Mouse (Mus musculus): ENCODE data around the gene Slc38a4. TPM values are rescaled to one million over a fixed set of nuclear protein-coding genes. Genes with fewer than 3 reads are reported as not detected.

Slc38a4 gene
- polyA plus RNA-seq, 1 experiment from 2014 or later, result 0.10 TPM

- no peak for ATAC-seq
- in situ Hi-C loops (cut with MboI; ENCODE audit: low pct_unique_long_range_greater_than_20kb), result no loop called here
- no peaks in the 10 kb centered on the region for H3K27me3 ChIP-seq
These were observed 40.6 kb downstream of the Slc38a4 start for GRCm38 (mm10) chr15:97015036-97015596.

GRCm38 (mm10) chr15:97011599-97012372 lies 44.0 kb downstream of the Slc38a4 start:
- in situ Hi-C loops (cut with MboI; ENCODE audit: low pct_unique_long_range_greater_than_20kb), result no loop called here
- POLR2A ChIA-PET, result no interaction called here

More at GRCm38 (mm10) chr15:97015036-97015596, 40.6 kb downstream of the Slc38a4 start:
- no peak for DNase-seq (ENCODE audit: low read depth, low spot score)
- POLR2A ChIA-PET, result no interaction called here
- CTCF ChIA-PET, result interaction anchor here (1.0 kb wide), 1 partner anchor 16 kb away, joined by 3 read pairs; no protein-coding TSS in a partner anchor
- TF ChIP-seq CTCF (IDR thresholded peaks at IDR 0.05), result no peak

GRCm38 (mm10) chr15:97009271-97009670 lies 46.5 kb downstream of the Slc38a4 start:
- in situ Hi-C loops (cut with MboI; ENCODE audit: low pct_unique_long_range_greater_than_20kb), result no loop called here
- TF ChIP-seq CTCF (IDR thresholded peaks at IDR 0.05), result no peak
- ChIA-PET POLR2A (interaction anchor here (1.1 kb wide), 1 partner anchor 47 kb away, joined by 4 read pairs; no protein-coding TSS in a partner anchor), CTCF (no interaction called here)
- no peaks in the 10 kb centered on the region for H3K27me3 ChIP-seq
- DNase-seq (ENCODE audit: low read depth, low spot score) (no peak), ATAC-seq (no peak)

More at GRCm38 (mm10) chr15:97011599-97012372, 44.0 kb downstream of the Slc38a4 start:
- ATAC-seq (no peak), DNase-seq (ENCODE audit: low read depth, low spot score) (no peak)
- no peaks in the 10 kb centered on the region for H3K27me3 ChIP-seq
- CTCF ChIA-PET, result no interaction called here
- no peak for TF ChIP-seq CTCF (IDR thresholded peaks at IDR 0.05)

- POLR2A ChIA-PET, result interaction anchor here (0.6 kb wide), 1 partner anchor 108 kb away, joined by 3 read pairs; no protein-coding TSS in a partner anchor
- in situ Hi-C loops (cut with MboI; ENCODE audit: low pct_unique_long_range_greater_than_20kb), result no loop called here
These were observed 50.0 kb downstream of the Slc38a4 start for GRCm38 (mm10) chr15:97005631-97006234.

GRCm38 (mm10) chr15:97004525-97004867 lies 51.3 kb downstream of the Slc38a4 start:
- ATAC-seq (no peak), DNase-seq (ENCODE audit: low read depth, low spot score) (no peak)
- ChIA-PET CTCF (no interaction called here), POLR2A (no interaction called here)
- in situ Hi-C loops (cut with MboI; ENCODE audit: low pct_unique_long_range_greater_than_20kb), result no loop called here
- no peak for TF ChIP-seq CTCF (IDR thresholded peaks at IDR 0.05)
- no peaks in the 10 kb centered on the region for H3K27me3 ChIP-seq

More at GRCm38 (mm10) chr15:97005631-97006234, 50.0 kb downstream of the Slc38a4 start:
- ATAC-seq (no peak), DNase-seq (ENCODE audit: low read depth, low spot score) (no peak)
- no peaks in the 10 kb centered on the region for H3K27me3 ChIP-seq
- no peak for TF ChIP-seq CTCF (IDR thresholded peaks at IDR 0.05)
- CTCF ChIA-PET, result no interaction called here

GRCm38 (mm10) chr15:97003851-97004524 lies 51.8 kb downstream of the Slc38a4 start:
- POLR2A ChIA-PET, result no interaction called here
- peak; percentile 46 for DNase-seq (ENCODE audit: low read depth, low spot score)
- ATAC-seq, result peak; percentile 85
- H3K27me3 ChIP-seq, result no peaks in the 10 kb centered on the region
- TF ChIP-seq CTCF (IDR thresholded peaks at IDR 0.05), result no peak
- in situ Hi-C loops (cut with MboI; ENCODE audit: low pct_unique_long_range_greater_than_20kb), result no loop called here
- CTCF ChIA-PET, result no interaction called here

- TF ChIP-seq CTCF (IDR thresholded peaks at IDR 0.05), result no peak
- no peak for DNase-seq (ENCODE audit: low read depth, low spot score)
- ChIA-PET POLR2A (no interaction called here), CTCF (no interaction called here)
- ATAC-seq, result no peak
- no peaks in the 10 kb centered on the region for H3K27me3 ChIP-seq
- in situ Hi-C loops (cut with MboI; ENCODE audit: low pct_unique_long_range_greater_than_20kb), result no loop called here
These were observed 52.6 kb downstream of the Slc38a4 start for GRCm38 (mm10) chr15:97003186-97003585.

- ATAC-seq (no peak), DNase-seq (ENCODE audit: low read depth, low spot score) (no peak)
- no peak for TF ChIP-seq CTCF (IDR thresholded peaks at IDR 0.05)
- ChIA-PET CTCF (no interaction called here), POLR2A (no interaction called here)
- in situ Hi-C loops (cut with MboI; ENCODE audit: low pct_unique_long_range_greater_than_20kb), result no loop called here
- no peaks in the 10 kb centered on the region for H3K27me3 ChIP-seq
These were observed 53.0 kb downstream of the Slc38a4 start for GRCm38 (mm10) chr15:97002752-97003151.

- in situ Hi-C loops (cut with MboI; ENCODE audit: low pct_unique_long_range_greater_than_20kb), result no loop called here
- no peak for ATAC-seq
- no peak for DNase-seq (ENCODE audit: low read depth, low spot score)
- ChIA-PET CTCF (no interaction called here), POLR2A (no interaction called here)
- TF ChIP-seq CTCF (IDR thresholded peaks at IDR 0.05), result no peak
- no peaks in the 10 kb centered on the region for H3K27me3 ChIP-seq
These were observed 53.9 kb downstream of the Slc38a4 start for GRCm38 (mm10) chr15:97001886-97002285.

GRCm38 (mm10) chr15:97001416-97001815 lies 54.3 kb downstream of the Slc38a4 start:
- in situ Hi-C loops (cut with MboI; ENCODE audit: low pct_unique_long_range_greater_than_20kb), result no loop called here
- no peak for TF ChIP-seq CTCF (IDR thresholded peaks at IDR 0.05)
- no peak for DNase-seq (ENCODE audit: low read depth, low spot score)

More at GRCm38 (mm10) chr15:97001416-97001815, 54.3 kb downstream of the Slc38a4 start:
- ChIA-PET CTCF (no interaction called here), POLR2A (no interaction called here)
- no peak for ATAC-seq
- no peaks in the 10 kb centered on the region for H3K27me3 ChIP-seq

Data from Patski (cell line).